Mouse (Mus musculus) embryonic fibroblast, embryonic 13.5 days (primary cell): ENCODE results near the gene Gas1. TPM values are rescaled to one million over a fixed set of nuclear protein-coding genes. Genes with fewer than 3 reads are reported as not detected.

ENCODE experiments used
- H3K27ac ChIP-seq: 2 replicates; pipeline ENCODE4 v1.5.1; 2012; ENCODE audit warnings: low read length, control low read depth, inconsistent platforms; ENCODE audit not compliant: insufficient read depth
- H3K4me1 ChIP-seq: 2 replicates; pipeline ENCODE4 v1.6.1; 2011; ENCODE audit warnings: low read length; ENCODE audit not compliant: control insufficient read depth, insufficient read depth
- H3K4me3 ChIP-seq: 2 replicates; pipeline ENCODE4 v1.5.1; 2011; ENCODE audit warnings: mild to moderate bottlenecking, control low read depth, low read length; ENCODE audit not compliant: insufficient read depth
- CTCF ChIP-seq: IDR thresholded peaks from 2 replicates; pipeline ENCODE4 v1.5.1; 2011; ENCODE audit warnings: mild to moderate bottlenecking, control low read depth, low read length, moderate library complexity, borderline replicate concordance; ENCODE audit not compliant: insufficient read depth
- POLR2A ChIP-seq: IDR thresholded peaks from 2 replicates; pipeline ENCODE4 v1.6.1; 2011; ENCODE audit warnings: low read depth, mild to moderate bottlenecking, control low read depth, low read length, moderate library complexity
- polyA plus RNA-seq: library from polyadenylated mRNA; stranded (reverse); fragments of >200 nt; gene quantifications from 2 replicates; pipeline ENCODE4 v1.2.4, GENCODE M21; 2011; ENCODE audit warnings: low read depth; ENCODE audit not compliant: missing spikeins, insufficient read length

Gas1 gene
- polyA plus RNA-seq = 74.0 and 241 TPM in 2 replicates

DNA sequence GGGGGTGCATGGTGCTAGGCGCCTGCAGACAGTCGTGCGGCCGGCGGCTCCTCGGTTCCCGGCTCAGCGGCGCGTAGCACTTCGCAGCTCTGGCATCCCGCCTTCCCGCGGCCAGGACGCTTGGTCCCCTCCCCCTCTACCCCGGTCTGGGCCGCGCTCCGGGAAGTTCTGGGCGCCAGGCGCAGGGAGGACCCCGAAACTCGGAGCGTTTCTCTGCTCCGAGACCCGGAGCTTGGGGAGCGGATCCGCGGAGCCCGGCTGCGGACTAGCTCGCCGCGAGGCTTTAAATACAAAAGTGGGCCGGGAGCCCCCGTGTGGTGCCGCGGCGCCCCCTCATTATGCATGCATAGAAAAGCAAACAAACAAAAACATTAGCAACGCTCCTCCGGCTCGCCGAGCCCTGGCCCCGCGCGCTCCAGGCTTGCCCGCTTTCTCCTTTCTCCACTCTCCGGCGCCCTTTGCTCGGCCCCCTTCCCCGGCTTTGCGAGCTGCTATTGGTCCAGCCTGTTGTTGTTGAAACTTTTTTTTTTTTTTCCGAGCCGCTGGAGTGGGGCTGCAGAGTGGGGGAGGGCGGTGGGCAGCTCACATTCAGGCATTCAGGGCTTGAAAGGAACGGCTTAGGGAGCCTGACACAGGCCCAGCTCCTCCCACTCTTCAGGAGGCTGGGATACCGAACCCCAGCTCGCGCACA is at the start of gene Gas1:
TSS of gene Gas1 (minus strand) at position 260 of the 691 bp plus-strand sequence.
- peak within 1 kb of the TSS; percentile 89 for H3K4me3 ChIP-seq
- H3K27ac ChIP-seq = peak within 1 kb of the TSS; percentile 93
- TF ChIP-seq CTCF (no peak), POLR2A (peak; percentile 91)
- peaks cover 3% of the 10 kb centered on the region; the same call in 1 of the 2 replicates for H3K4me1 ChIP-seq

DNA sequence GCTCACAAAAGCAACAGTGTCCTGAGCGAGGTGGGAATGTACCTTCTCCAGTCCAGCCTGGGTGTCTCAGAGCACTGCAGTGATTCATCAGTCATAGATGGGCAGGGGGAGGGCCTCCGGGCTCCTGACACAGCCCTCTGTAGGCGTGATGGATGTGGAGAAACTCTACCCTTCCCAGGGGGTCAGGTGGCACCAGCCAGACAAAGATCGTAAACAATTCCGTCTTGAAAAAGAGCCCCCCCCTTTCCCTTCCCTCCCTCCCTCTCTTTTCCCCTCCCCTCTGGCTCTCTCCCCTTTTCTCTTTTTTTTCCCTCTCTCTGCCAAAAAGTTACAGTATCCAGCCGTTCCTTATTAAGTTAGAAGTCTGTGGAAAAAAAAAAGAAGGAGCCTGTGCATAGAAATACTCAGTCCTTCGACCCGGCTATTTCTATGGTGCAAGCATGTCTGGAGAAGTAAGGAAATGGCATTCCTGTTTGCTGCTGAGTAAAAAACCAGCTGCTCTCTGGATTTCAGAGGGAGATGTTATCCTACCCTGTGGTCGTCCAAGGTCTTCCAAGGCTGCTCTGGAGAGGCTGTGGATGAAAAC is 49.2 kb upstream of the Gas1 start:
- peaks cover 7% of the 10 kb centered on the region; the same call in 1 of the 2 replicates for H3K4me1 ChIP-seq
- TF ChIP-seq POLR2A (no peak), CTCF (no peak)
- peak overlapping the region; percentile 84 for H3K27ac ChIP-seq
- no peak overlapping the region for H3K4me3 ChIP-seq

- Histone ChIP-seq H3K4me1 (peaks cover 7% of the 10 kb centered on the region; the same call in 1 of the 2 replicates), H3K27ac (peak overlapping the region; percentile 84), H3K4me3 (no peak overlapping the region)
- TF ChIP-seq POLR2A = no peak
- TF ChIP-seq CTCF = no peak
Measured at GRCm38 (mm10) chr13:60225736-60226135, 48.6 kb upstream of the Gas1 start.

DNA sequence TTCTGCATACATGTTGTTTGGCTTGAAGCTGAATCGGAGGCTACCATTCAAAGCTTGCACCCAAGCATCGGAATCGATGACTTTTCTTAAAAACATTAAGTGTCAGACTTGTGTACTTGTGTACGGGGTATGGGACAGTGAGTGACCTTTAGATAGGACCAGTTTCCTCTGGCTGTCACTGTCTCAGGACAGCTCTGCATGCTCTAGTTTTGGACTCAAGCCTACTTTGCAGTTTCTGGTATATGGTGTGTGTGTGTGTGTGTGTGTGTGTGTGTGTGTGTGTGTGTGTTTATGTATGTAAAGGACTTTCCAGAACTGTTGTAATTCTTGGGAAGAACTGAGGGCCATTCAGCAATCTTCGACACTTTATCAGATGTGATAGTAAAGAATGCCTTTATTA is 48.1 kb upstream of the Gas1 start:
- H3K27ac ChIP-seq = peak overlapping the region; percentile 84

GRCm38 (mm10) chr13:60223797-60224196 is 46.6 kb upstream of the Gas1 start:
- TF ChIP-seq CTCF = no peak
- no peak overlapping the region for H3K27ac ChIP-seq
- peaks cover 7% of the 10 kb centered on the region; the same call in 1 of the 2 replicates for H3K4me1 ChIP-seq
- H3K4me3 ChIP-seq = no peak overlapping the region

More for the DNA sequence above, 48.1 kb upstream of the Gas1 start:
- no peak for TF ChIP-seq CTCF
- no peak for TF ChIP-seq POLR2A
- peaks cover 7% of the 10 kb centered on the region; the same call in 1 of the 2 replicates for H3K4me1 ChIP-seq
- no peak overlapping the region for H3K4me3 ChIP-seq

DNA sequence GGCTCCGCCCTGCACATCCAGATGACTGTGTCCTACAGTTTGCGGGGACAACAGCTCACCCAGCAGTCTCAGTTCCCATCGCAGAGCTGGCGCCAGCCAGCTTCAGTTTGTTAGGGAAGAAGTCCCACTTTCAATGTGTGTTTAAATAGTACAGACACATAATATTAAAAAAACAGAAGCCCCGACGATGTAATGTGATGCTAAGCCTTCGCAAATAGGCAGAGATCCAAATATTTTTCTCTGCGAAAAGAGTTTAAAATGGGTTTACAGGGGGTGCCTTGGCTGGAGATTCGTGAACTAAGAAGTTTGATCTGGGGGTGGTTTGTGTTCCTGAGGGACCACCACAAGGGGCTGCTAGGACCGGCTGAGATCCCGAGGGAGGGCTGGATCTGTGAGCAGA is 45.2 kb upstream of the Gas1 start:
- H3K4me3 ChIP-seq = no peak overlapping the region
- peaks cover 7% of the 10 kb centered on the region; the same call in 1 of the 2 replicates for H3K4me1 ChIP-seq
- no peak for TF ChIP-seq POLR2A
- peak overlapping the region; percentile 44; the same call in 1 of the 2 replicates for H3K27ac ChIP-seq

- TF ChIP-seq POLR2A = no peak
- no peak for TF ChIP-seq CTCF
- H3K4me3 ChIP-seq = no peak overlapping the region
- H3K27ac ChIP-seq = no peak overlapping the region
- no peaks in the 10 kb centered on the region for H3K4me1 ChIP-seq
Measured at GRCm38 (mm10) chr13:60213896-60214295, 36.7 kb upstream of the Gas1 start.

- Histone ChIP-seq H3K4me1 (no peaks in the 10 kb centered on the region), H3K27ac (no peak overlapping the region), H3K4me3 (no peak overlapping the region)
- TF ChIP-seq POLR2A = no peak
- TF ChIP-seq CTCF = no peak
Measured at GRCm38 (mm10) chr13:60207135-60207601, 30.0 kb upstream of the Gas1 start.

DNA sequence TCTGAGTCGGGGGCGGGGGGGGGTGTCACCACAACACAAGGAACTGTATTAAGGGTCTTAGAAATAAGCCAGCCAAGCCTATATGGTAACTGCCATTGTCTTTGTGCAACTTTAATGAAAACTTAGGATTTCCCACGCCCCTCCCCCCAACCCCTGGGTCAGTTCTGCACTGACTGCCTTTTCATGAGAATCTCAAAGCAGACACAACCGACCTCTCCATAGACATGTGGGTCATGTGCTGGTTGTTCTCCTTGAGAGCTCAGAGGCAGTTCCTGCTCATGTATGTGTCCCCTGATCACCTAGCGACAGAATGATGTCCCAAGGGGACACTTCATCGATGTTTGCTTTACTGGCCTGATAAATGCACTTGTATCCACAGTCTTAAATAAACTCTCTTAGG is 27.6 kb upstream of the Gas1 start:
- Histone ChIP-seq H3K4me1 (no peaks in the 10 kb centered on the region), H3K4me3 (no peak overlapping the region), H3K27ac (no peak overlapping the region)
- TF ChIP-seq POLR2A (no peak), CTCF (no peak)

DNA sequence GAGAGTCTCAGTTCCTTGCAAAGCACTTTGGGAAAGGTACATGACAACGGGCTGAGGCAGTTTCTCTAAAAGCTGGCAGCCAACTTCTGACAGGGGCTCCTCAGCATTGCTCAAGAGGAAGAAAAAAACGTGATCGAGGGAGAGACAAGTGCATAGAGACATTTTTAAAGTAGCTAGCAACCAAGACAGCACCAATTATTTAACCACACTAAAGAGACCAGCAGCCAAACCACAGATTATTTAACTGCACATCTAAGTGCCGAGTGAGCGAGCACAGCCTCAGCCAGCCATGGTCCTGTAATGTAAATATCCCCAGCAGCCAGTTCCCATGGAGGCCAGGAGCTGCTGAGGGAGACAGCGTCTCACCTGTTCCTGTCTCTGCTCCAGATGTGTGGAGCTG is 16.1 kb upstream of the Gas1 start:
- Histone ChIP-seq H3K27ac (no peak overlapping the region), H3K4me1 (no peaks in the 10 kb centered on the region), H3K4me3 (no peak overlapping the region)
- TF ChIP-seq CTCF = no peak
- TF ChIP-seq POLR2A = no peak

- H3K27ac ChIP-seq = no peak overlapping the region
- H3K4me3 ChIP-seq = no peak overlapping the region
- TF ChIP-seq CTCF (no peak), POLR2A (no peak)
- H3K4me1 ChIP-seq = no peaks in the 10 kb centered on the region
Measured at GRCm38 (mm10) chr13:60189923-60190322, 12.8 kb upstream of the Gas1 start.
